Mouse (Mus musculus) natural killer cell, adult 2 months (primary cell): ENCODE measurements around the gene Atg101.

ENCODE experiments used
- DNase-seq, 2 experiments: peaks; one replicate each; pipeline ENCODE4 v3.0.0; 2022; ENCODE audit warnings: low spot score in 2 of 2

Atg101 gene

DNA sequence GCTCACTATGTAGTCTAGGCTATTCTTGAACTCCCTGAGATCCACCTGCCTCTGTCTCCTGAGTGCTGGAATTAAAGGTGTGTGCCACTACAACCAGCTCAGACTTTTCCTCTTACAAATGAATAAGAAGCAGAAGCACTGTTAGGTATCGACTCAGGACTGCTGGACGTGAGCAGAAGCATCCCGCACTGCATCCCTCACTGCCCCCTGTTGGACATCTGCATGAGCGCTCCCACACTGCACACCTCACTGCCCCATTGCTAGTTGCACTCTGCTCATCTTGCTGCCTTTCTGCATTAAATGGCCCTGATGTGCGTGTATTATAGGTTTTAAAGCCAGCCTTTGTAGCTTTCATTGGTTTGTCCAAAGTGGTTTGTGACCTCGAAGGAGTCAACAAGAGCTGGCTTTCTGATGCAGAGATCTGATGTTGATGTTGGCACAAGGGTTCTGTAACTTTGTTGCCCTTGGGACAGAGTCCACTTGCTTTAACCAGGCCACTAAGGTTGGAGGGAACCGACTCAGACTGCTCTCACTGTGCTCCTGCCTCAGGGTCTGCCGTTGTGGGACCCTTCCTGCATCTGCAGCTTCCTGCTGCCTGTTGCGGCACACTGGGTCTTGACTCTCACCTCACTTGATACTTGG lies 2.2 kb downstream of the Atg101 start:
- DNase-seq = peak; percentile 36 to 47

DNA sequence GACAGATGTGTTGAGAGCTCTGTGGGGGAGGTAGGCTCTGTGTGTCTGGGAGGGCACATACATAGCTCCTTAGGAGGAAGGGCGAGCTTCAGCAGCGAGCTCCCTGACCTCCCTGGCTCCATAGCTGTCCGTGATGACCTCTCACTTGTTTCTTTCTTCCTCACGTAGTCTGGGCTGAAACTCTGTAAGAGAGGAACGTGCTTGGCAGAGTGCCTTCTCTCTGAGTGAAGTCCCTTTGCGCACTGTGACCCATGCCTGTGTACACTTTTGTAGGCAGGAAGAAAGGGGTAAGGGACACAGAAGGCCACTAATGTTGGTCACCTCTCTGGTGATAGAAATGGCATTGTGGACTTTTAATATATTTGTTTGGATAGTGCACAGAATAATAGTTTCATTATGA lies 3.3 kb downstream of the Atg101 start:
- DNase-seq = no peak

DNA sequence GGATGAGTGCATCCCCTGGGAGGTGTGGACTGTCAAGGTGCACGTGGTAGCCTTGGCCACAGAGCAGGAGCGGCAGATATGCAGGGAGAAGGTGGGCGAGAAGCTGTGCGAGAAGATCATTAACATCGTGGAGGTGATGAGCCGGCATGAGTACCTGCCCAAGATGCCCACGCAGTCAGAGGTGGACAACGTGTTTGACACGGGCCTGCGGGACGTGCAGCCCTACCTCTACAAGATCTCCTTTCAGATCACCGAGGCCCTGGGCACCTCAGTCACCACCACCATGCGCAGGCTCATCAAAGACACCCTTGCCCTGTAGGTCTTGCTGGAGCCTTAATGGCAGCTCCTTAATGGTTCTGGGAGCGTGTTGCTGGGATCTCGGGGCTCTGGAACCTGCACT lies 6.3 kb downstream of the Atg101 start:
- no peak for DNase-seq

DNA sequence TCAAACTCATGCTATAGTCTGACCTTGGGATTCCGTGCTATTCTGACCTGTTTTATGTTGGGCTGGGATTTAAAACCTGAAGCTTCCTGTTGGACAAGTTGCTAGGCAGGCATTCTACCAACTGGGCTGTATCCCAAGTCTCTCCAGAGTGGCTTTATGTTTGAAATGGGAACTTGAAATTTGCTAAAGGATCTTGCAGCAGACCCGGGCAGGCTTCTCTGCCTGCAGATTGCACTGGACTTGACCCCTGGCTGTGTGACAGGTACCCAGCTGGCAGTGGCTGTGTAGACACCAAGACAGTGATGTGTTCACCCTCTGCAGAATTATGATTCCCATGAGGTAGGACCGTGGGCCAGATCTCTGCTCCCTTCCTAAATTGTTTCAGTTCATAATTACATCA lies 7.9 kb downstream of the Atg101 start:
- no peak for DNase-seq

DNA sequence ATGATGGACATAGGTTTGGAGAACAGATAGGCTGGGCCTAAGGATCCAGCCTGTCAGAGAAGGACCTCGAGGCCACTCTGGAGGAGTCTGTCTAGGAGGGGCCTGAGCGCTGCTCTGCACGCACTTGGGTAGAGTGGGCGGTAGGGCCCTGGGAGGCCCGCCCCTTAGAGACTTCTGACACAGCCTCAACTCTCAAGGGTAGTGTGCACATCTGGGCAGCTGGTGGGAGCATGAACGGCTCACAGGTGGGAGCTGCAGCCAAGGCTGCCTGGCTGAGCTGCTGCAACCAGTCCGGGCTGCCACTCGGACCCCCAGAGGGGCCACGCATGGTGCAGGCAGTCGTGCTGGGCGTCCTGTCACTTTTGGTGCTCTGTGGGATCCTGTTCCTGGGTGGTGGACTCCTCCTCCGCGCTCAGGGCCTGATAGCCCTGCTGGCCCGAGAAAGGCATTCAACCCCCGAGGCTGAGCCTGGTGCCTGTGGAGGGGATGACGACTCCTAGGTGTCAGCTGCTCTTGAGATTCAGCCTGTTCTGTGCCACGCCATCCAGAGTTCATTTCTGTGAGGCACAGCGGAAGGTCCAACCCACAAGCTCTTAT lies 9.1 kb downstream of the Atg101 start, which contains the start of gene 6030408B16Rik:
Gene 6030408B16Rik (plus strand): TSS at position 188 of the 597 bp plus-strand sequence.
- no peak for DNase-seq

DNA sequence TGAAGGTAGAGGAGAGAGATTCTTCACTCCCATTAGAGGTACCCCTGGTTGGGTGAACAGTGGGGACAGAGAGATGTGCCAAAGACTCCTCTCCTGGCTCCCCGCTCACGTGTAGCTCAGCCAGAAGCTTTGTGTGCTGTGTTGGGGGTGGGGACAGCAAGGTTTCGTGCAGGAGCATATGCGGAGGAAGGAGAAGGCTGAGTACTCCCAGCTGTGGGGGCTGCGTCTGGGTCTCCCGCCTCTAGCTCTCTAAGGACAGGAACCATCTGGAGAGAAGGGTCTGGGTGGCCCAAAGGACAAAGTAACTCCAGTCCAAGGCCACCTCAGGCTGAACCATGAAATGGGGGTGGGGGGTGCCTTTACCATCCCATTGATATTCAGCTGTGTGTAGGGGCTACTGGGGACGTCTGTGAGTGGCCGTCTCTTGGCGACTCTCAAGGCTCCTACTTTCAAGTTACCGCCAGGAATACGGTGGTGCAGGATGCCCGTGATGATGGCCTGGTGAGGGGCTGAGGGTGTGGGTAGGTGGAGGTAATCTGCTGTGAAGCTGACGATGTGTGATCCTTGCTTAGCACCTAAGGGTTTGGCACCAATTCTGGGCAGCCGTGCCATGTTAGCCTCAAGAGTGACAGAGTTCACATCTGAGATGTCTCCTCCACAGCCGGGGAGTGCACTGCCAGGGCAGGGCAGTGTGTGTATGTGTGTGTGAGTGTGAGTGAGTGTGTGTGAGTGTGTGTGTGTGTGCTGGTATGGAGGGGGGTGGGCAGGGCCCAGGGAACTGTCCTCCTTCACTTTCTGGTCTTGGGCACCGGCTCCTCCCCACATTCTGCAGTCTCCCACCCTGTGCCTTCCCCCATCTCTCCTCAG lies 10.2 kb downstream of the Atg101 start:
- no peak for DNase-seq

DNA sequence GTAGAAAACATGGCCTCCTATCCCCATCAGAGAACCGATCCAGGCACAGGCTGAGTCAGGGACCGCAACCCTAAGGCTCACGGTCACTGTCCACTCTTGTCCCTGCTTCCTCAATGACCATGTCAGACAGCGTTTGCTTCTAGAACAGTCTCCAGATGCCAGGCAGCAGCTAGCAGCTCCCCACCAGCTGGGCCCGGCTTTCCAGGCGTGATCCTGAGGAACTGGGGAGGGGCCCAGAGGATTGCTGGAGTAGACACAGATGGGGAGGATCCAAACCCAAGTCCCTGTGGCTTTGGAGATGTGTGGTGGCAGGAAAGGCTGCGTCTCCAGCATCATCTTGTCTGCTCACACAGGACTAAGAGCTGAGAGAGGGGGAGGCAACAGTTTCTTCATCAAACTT lies 11.0 kb downstream of the Atg101 start:
- DNase-seq = no peak

DNA sequence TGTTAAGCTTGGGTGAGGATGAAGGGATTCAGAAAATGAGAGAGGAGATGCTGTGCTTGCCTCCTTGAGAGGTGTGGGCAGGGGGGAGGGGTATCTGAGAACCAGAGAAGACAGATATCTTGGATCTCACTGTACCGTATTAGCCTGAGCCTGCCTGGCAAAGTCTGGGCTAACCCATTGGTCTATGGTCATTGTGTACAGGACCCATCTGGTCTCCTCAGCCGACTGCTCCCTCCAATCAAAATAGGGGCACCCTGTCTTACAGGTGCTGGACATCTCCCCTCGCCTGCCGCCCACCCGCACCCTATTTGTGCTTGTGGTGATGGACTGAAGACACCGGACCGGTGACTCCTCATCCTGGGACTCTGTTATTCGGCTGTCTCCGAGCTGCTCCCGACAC lies 11.5 kb downstream of the Atg101 start:
- no peak for DNase-seq

DNA sequence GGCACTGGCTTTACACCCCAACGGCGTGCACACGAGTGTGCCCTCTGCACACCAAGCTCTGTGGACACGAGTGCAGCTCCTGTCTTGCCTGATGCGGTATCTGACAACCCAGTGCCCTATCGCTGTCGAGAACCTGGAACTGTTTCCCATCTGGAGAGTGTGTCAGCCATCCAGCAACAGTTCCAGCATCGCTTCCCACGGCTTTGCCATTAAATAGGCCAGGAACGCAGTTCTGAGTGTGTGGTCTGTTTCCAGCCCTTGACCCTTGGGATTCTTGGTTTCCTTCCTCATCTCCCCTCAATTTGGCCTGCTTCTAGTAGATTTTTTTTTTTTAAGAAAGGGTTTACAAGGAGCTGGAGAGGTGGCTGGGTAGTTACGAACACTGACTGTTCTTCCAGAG lies 12.0 kb downstream of the Atg101 start:
- no peak for DNase-seq

DNA sequence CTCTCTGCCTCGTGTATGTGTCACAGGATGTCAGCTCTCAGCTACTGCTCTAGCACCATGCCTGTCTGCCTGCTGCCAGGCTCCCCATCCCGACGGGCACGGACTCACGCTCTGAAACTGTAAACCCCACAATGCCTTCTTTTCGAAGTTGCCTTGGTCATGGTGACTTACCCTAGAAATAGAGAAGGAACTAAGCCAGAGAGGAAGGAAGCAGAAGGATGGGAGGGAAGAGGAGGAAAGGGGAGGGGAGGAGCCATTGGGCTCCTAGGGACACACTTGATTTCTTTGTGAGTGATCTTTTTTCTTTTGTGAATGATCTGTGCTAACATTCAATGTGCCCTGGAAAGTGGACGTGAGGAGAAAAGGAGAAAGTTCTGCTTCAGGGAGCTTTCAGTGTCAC lies 13.9 kb downstream of the Atg101 start:
- no peak for DNase-seq

DNA sequence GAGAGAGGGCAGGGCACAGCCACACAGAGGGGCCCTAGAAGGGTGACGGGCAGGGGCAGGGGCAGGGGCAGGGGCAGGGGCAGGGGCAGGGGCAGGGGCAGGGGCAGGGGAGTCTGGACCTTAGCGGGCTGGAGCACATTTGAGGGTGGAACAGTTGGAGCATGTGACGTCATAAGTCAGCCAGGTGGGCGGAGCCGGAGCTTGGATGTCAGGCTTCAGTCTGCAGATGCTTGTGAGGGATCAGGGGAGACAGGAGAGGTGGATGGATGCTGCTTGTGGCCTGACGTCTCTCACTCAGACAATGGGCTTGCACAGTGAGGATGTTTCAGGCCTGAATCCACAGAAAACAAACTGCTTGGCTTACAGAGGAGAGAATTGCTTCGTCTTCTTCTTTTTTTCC lies 14.5 kb downstream of the Atg101 start:
- no peak for DNase-seq

DNA sequence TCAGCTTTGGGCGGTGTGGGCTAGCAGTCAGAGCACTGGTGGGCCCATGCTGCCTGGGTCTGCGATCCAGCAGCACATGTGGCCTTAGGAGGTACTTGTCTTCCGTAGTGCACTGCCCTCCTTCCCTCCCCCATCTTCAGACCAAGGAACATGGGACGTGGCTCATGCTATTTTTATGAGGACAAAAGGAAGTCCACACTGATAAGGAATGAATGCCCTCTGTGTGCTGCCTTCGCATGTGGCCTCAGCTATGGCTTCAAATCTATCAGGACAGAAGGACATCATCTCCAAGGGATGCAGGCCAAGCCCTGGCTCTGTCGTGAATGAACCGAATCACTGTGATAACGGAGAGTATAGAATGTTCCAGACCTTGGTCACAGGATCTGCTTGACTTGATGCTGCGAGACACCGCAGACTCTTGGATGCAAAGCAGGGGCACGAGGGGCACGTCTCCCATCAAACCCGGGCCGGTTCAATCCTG lies 15.4 kb downstream of the Atg101 start:
- DNase-seq = no peak

DNA sequence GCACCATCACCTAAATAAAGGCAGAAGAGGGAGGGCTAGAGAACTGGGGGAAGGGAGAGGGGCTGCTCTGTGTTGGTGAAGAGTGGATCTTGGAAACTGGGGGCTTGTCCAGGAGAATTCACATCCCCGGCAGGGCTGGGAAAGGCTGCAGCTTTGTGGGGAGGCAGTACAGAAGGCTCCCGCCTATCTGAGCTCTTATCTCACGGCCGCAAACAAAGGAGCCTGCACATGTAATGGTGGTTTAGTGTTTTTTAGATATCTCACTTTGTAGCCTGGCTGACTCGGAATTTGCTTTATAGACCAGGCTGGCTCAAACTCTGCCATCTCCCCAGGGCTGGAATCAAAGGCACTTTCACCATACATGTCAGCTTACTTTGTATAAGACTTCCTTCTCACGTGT lies 16.1 kb downstream of the Atg101 start:
- DNase-seq = no peak

DNA sequence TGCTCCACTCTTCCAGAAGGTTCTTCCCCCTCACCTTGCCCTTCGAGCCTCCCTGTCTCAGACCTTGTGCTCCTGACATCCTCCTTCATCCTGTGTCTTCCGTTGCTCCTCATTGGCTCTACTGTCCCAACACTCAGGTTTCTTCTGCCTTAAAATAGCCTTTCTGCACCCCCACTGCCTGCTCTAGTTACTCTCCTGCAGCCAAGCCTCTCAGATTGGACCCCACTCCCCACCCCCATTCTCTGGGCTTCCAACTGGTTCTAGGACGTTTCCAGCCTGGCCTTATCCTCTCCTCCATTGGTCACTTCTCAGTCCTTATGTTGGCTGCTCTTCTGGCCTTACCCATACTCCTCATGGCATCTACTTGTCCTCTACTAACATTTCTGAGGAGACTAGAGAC lies 18.1 kb downstream of the Atg101 start:
- no peak for DNase-seq

DNA sequence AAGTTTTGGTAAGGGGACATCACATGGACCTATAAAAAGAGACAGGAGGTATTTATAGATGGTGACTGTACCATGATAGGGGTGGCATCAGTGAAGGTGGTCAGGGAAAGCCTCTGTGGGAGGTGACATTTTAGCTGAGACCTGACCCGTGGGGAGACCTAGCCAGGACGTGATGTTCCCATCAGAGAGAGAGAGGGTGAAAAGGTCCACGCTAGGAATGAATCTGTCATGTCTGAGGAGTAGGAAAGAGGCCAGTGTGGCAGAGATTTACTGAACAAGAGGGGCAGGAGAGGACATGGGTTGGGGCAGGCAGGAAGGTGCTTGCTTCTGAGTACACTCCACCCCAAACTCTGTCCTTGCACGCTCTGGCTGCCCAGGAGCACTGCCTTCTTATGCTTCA lies 19.8 kb downstream of the Atg101 start:
- no peak for DNase-seq

DNA sequence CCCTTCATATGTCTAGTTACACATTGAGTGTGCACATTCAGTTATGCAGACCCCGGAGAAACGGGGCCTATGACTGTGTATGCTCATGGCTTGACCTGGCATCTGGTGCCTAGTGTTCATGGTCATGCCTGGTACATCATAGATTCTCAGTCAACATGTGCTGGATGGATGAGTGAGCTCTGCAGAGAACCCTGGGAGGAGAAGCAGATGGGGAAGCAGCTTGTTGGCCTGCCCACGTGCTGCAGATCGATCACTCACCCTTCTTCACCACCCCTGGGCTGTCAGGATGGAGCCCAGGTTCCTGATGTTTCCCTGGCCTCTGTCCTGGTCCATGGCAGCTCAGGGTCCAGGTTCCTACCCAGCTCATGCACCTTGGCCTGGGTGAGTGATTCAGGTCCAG lies 22.4 kb downstream of the Atg101 start:
- no peak for DNase-seq

DNA sequence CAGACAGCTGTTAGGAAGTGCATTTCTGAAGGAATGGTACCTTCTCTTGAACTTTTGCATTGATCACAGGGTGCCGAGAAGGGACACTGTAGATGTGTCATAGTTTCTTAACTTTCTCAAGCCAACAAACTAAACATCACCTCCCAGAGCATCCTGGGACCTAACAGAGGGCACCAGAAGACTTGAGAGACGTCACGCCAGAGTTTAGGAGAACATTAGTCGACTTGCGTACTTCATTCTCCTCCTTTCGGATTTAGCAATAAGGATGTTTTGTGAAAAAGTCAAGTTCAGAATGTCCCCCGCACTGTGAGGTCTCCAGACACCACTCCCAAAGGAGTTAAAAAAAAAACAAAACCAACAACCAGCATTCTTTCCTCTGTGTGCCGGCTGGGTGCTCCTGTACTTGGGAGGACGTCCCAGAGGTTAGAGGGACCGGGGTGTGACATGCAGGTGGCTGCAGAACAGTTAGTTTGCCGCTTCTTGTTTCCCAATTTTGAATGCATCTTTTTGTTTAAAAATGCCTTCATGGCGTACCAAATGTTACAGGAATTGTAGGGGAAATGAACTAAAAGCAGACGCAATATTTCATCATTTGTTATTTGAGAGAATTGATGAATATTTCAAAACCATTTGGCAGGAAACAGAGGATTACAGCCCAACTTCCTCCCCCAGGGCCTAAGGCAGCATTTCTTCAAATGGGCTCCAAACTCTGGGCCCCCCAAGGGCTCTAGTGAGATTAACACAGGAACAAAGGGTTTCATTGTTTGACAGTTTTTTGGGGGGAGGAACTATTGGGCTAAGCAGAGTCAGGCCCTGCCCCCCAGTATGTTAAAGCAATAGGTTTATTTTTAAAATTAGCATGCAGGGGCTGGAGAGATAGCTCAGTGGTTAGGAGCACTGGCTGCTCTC lies 24.6 kb downstream of the Atg101 start:
- no peak for DNase-seq

DNA sequence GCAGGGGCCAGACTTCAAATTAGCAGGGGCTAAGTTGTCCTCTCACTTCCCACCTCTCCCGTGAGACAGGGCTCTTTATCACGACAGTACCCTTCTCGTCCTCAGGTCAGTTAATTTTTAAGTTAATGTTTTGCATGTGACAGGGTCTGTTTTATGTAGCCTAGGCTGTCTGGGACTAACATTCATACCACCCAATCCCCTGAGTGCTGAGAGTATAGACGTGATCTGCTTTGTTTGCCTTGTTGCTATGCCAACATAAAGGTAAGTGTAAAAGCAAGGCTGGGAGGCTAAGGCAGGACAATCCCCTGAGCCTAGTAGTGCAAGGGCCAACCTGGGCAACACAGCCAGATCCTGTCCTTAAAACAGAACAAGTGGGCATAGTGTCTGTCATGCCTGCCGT lies 25.4 kb downstream of the Atg101 start:
- DNase-seq = no peak

DNA sequence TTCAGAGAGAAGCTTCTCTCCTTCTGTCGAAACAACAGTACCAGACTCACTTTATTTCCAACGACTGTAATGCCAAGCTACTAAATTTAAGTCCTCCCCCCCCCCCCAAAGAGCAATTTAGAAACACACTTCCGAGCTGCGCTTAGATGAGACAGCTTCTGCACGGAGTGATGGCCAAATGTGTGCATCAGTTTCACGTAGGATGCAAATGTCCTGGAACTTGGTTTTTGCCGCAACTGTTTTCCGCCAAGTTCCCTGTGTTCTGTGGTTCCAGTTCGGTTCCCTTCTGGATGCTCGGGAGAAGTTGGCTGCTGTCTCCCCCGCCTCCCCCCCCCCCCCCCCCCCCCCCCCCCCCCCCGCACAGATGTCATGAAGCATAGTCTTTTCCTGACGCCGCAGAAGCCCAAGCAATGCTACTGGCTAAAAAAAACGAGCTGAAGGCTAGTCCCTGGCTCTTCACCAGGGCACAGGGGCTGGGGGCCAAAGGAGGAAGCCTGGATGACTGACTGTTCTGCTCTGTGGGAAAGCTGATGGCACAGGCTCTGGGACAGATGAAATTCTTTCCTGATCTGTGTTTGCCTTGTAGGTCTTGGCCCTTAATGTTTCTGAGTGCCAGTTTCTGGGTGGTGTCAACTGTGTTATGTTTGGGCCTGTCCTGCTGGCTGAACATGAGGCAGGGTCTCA lies 27.2 kb downstream of the Atg101 start:
- DNase-seq = no peak

DNA sequence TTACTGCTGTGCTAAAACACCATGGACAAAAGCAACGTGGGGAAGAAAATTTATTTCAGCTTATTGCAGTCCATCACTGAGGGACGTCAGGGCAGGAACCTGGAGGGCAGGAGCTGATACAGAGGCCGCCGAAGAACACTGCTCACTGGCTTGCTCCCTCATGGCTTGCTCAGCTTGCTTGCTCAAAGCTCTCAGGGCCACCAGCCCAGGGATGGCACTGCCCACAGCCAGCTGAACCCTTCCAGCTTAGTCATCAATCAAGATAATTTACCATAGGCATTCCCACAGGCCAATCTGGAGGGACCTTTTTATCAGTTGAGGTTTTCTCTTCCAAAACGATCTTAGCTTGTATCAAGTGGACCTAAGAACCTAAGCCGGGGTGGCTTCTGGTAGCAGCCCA lies 27.9 kb downstream of the Atg101 start:
- DNase-seq = no peak

DNA sequence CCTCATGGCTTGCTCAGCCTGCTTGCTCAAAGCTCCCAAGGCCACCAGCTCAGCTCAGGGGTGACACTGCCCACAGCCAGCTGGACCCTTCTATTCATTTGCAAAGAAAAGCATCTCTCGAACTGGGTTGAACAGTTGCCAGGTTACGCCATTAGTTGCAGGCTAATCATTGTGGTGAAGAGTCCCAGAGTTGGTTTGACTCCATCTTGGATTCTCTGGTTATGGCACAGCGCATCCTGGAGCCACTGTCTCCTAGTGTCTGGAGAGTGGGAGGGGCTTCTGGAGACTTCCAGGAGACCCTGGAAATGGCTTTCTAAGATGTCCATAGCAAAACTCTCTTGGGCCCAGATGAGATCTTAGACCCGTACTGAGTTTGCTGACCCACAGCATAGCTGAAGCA lies 31.3 kb downstream of the Atg101 start:
- no peak for DNase-seq
